Mouse (Mus musculus) gastrocnemius, postnatal 10 days (tissue): ENCODE measurements at regions not wholly inside any gene's neighbourhood (a gene's known extent, or its start where the extent isn't known, plus 50 kb on each side); places are given as distances from the start of the nearest gene placed in this dataset.

Source experiments
- DNase-seq: peaks from one replicate; pipeline ENCODE4 v3.0.0; 2021; ENCODE audit warnings: mixed read lengths

- DNase-seq = no peak
Measured at GRCm38 (mm10) chr2:173994301-173995073, 81.6 kb upstream of the Stx16 start.

- peak; percentile 62 for DNase-seq
Measured at GRCm38 (mm10) chr2:174004666-174005065, 71.4 kb upstream of the Stx16 start.

- DNase-seq = no peak
Measured at GRCm38 (mm10) chr2:174007976-174008349, 68.1 kb upstream of the Stx16 start.

GRCm38 (mm10) chr2:174008350-174009218 is 67.5 kb upstream of the Stx16 start:
- DNase-seq = peak; percentile 63

GRCm38 (mm10) chr2:174010038-174010437 is 66.1 kb upstream of the Stx16 start:
- no peak for DNase-seq

- no peak for DNase-seq
Measured at GRCm38 (mm10) chr2:174011399-174011798, 64.7 kb upstream of the Stx16 start.

- no peak for DNase-seq
Measured at GRCm38 (mm10) chr2:174014361-174014760, 61.7 kb upstream of the Stx16 start.

- no peak for DNase-seq
Measured at GRCm38 (mm10) chr2:174015283-174015682, 60.8 kb upstream of the Stx16 start.

- no peak for DNase-seq
Measured at GRCm38 (mm10) chr2:174016068-174016467, 60.0 kb upstream of the Stx16 start.

- no peak for DNase-seq
Measured at GRCm38 (mm10) chr2:174017042-174017441, 59.1 kb upstream of the Stx16 start.

GRCm38 (mm10) chr2:174017596-174017995 is 58.5 kb upstream of the Stx16 start:
- no peak for DNase-seq

GRCm38 (mm10) chr2:174018002-174018401 is 58.1 kb upstream of the Stx16 start:
- no peak for DNase-seq

- no peak for DNase-seq
Measured at GRCm38 (mm10) chr2:174018986-174019385, 57.1 kb upstream of the Stx16 start.

- no peak for DNase-seq
Measured at GRCm38 (mm10) chr2:174019970-174020369, 56.1 kb upstream of the Stx16 start.

- DNase-seq = no peak
Measured at GRCm38 (mm10) chr2:174020447-174020846, 55.7 kb upstream of the Stx16 start.

GRCm38 (mm10) chr2:174021538-174021937 is 54.6 kb upstream of the Stx16 start:
- DNase-seq = no peak

GRCm38 (mm10) chr2:174022292-174022691 is 53.8 kb upstream of the Stx16 start:
- DNase-seq = peak; percentile 49

GRCm38 (mm10) chr2:174025181-174025870 is 50.8 kb upstream of the Stx16 start:
- no peak for DNase-seq
